Mouse (Mus musculus): Measurements from ENCODE around the gene Scn5a. TPM values are rescaled to one million over a fixed set of nuclear protein-coding genes. Genes with fewer than 3 reads are reported as not detected.

Scn5a gene
- total RNA-seq, 2 experiments from 2014 or later: 1.9 to 3.0 TPM

- DNase-seq (ENCODE audit: low spot score in 2 of 2): no peak
- intact Hi-C loops (cut with DNase I): no loop called here
These were observed 10.1 kb downstream of the Scn5a start for GRCm38 (mm10) chr9:119568732-119569131.

DNA sequence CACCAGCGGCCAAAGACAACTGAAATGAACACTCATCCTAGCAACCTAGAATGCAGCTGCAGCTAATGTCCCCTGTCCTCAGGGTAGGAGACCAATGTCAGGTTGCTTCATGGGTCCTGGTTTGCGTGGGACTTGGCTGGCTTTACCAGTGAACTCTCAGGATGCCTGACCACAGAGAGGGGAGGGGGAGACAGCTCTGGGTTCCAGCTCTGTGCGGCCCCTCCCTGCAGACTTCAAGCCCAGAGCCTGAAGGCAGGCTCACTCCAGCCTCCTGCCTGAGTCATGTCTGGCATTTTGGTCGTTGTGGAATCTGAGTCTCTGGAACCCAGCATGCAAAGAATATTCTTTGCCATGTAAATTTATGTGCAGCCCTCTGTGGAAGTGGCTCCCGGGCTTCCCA is 11.0 kb downstream of the Scn5a start:
- no peak for DNase-seq (ENCODE audit: low spot score in 2 of 2)
- intact Hi-C loops (cut with DNase I): no loop called here

DNA sequence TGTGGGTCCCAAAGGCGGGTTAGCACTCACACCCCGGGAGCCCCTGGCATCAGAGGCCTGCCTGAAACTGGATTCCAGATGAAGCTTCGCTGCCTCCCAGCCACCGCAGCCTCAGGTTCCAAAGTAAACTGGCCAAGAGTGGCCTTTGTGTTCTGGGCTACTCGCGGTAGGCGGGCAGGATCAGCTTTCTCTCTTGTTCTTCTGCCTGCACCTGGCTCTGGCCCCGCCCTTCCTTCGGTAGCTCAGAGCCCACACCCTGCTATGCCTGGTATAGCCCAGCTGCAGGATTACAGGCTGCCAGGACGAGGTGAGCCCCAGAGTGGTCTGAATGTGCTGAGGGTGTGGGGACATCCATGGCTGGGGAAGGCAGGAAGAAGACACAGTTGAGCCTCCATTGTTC is 12.6 kb downstream of the Scn5a start:
- DNase-seq (ENCODE audit: low spot score in 2 of 2): no peak
- intact Hi-C loops (cut with DNase I): no loop called here

- intact Hi-C loops (cut with DNase I): no loop called here
These were observed 14.0 kb downstream of the Scn5a start for GRCm38 (mm10) chr9:119564803-119565202.

GRCm38 (mm10) chr9:119563617-119564016 is 15.2 kb downstream of the Scn5a start:
- DNase-seq (ENCODE audit: low spot score in 2 of 2): no peak
- intact Hi-C loops (cut with DNase I): no loop called here

More at GRCm38 (mm10) chr9:119564803-119565202, 14.0 kb downstream of the Scn5a start:
- DNase-seq (ENCODE audit: low spot score in 2 of 2): peak in 1 of 2 experiments; percentile 41

- intact Hi-C loops (cut with DNase I): no loop called here
- no peak for DNase-seq (ENCODE audit: low spot score in 2 of 2)
These were observed 16.6 kb downstream of the Scn5a start for GRCm38 (mm10) chr9:119562256-119562655.

GRCm38 (mm10) chr9:119561746-119562145 is 17.1 kb downstream of the Scn5a start:
- DNase-seq (ENCODE audit: low spot score in 2 of 2): no peak
- intact Hi-C loops (cut with DNase I): no loop called here

DNA sequence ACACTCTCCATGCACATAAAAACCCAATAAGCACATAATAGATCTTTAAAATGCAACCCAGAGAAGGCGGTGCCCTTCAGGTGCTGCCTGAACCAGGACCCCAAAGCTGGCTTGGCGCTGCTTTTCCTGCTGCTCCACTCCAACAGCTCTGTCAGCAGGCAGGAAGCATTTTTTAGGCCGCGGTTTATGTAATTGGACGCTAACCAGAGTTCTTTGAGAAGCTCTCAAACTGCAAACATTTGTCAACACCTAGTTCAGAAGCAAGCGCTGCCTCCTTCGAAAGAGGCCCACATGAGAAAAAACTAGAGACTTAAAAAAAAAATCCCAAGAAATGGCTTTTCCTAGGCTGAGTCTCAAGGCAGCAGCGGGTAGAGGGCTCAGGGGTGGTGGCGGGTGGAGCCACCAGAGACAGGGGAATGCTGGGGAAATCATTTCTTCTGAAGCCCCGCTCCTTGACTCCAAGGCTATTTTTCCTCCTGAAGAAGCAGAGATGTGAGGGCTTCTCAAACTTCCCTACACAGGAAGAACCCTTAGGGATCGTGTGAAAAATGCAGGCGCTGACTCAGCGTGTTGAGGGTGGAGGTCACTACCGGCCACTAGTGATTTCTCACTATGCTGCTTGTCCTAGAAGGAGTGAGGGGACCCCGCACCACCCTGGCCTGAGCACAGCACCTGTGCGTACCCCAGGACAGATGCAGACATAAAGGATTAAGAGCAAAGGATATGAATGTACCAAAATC is 19.1 kb downstream of the Scn5a start:
- peak in 1 of 2 experiments; percentile 46 for DNase-seq (ENCODE audit: low spot score in 2 of 2)
- intact Hi-C loops (cut with DNase I): no loop called here

DNA sequence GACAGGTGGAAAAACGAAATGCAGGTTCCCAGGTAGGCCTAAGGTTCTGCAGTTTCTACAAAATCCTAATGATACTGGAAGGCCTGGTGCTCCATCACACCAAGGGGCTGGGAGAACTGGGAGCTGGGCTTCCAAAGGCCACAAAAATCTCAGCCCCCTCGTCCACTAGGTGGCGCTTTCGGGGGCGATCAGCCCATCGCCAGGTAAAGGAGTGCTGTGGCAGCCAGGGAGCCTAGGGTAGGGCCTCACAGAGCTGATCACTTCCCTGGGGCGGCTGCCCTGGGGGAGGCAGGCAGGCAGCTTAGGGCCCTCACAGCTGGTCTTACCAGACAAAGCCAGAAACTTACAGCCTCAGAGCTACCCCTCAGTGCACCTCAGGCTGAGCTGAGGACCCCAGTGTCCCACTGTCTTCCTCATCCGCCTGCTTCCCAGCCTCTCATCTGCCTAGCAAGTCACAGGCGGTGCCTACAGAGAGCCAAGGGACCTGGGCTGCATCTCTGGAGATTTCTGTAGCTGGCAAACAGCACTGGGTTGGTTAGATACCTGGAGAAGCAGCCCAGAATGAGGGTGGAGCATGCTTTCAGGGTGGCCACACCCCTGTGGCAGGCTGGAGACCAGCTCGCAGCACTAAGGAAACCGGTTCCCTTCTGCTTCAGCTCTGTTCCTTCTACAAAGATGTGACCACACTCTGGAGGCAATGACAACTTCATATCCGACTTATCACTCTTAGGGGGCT is 20.5 kb downstream of the Scn5a start:
- DNase-seq (ENCODE audit: low spot score in 2 of 2): peak in 1 of 2 experiments; percentile 42
- intact Hi-C loops (cut with DNase I): no loop called here

GRCm38 (mm10) chr9:119556043-119556442 is 22.8 kb downstream of the Scn5a start:
- intact Hi-C loops (cut with DNase I): no loop called here
- DNase-seq (ENCODE audit: low spot score in 2 of 2): peak in 1 of 2 experiments; percentile 57

DNA sequence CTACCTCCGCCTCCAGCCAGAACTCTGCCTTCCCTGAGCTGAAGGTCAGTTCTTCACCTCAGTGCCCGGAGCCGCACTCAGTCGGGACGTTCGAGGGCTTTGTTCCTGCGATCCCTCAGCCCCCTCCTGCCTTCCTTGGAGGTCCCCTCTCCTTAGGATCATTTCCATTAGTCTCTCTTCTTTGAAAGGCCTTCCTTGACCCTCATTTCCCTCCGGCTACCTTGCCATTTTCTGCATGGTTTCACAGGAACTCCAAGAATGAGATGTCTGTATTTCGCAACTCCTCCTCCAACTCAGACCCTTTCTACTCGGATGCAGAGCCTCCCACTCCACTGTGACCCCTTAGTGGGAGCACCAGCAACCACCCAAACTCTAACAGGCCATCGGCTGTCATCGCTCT is 31.3 kb downstream of the Scn5a start:
- intact Hi-C loops (cut with DNase I): no loop called here
- no peak for DNase-seq (ENCODE audit: low spot score in 2 of 2)

DNA sequence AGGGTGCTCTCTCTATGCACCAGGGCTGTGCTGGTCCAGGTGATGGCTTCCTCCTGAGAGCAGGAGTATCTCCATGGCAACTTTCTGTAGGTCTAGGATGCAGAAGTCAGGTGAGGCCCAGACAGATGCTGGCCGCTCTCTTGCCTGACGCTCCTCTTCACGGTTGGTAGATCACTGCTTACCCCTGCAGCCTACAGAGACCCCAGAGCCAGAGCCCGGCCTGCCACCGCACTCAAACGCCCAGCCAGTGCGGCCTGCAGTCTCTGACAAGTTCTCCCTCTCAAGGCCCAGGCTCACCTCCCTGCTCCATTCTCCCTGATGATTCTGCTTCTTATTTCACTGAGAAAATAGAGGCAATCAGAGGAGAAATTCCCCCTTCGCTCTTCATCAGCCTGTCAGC is 31.7 kb downstream of the Scn5a start:
- intact Hi-C loops (cut with DNase I): no loop called here
- DNase-seq (ENCODE audit: low spot score in 2 of 2): no peak

- intact Hi-C loops (cut with DNase I): no loop called here
- no peak for DNase-seq (ENCODE audit: low spot score in 2 of 2)
These were observed 38.1 kb downstream of the Scn5a start for GRCm38 (mm10) chr9:119540726-119541125.

DNA sequence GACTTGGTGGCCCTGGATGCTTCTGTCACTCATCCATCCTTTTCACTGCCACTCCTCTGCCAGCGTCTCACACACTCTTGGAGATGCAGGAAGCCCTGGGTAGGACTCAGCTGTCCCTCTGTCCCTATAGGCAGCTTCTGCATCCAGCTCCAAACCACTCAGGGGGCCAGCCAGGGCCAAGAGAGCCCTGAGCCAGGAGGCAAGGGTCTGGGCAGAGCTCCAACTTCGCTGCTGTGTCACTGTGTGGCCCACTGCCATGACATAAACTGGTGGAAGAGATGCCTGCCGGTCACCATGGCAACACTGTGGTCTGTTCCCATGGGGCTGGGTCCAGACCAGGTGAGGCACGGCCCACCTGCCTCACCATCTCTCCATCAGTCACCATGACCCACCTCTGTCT is 41.0 kb downstream of the Scn5a start:
- no peak for DNase-seq (ENCODE audit: low spot score in 2 of 2)

GRCm38 (mm10) chr9:119531684-119532417 is 47.0 kb downstream of the Scn5a start:
- intact Hi-C loops (cut with DNase I): no loop called here
- no peak for DNase-seq (ENCODE audit: low spot score in 2 of 2)

More for the DNA sequence above, 41.0 kb downstream of the Scn5a start:
- intact Hi-C loops (cut with DNase I): no loop called here

DNA sequence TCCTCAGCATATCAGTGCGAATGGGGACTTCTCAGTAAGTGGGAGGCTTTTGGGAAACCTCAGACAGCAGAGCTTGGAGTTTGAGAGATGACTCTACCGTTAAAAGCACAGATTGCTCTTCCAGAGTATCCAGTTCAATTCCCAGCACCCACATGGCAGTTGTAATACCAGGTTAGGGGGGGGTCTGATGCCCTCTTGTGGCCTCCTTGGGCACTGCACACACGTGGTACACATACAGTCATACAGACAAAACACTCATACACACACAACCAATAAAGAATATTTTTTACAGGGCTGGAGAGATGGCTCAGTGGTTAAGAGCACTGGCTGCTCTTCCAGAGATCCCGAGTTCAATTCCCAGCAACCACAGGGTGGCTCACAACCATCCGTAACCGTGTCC is 54.3 kb downstream of the Scn5a start:
- intact Hi-C loops (cut with DNase I): no loop called here
- DNase-seq (ENCODE audit: low spot score in 2 of 2): no peak

- intact Hi-C loops (cut with DNase I): no loop called here
- no peak for DNase-seq (ENCODE audit: low spot score in 2 of 2)
These were observed 55.5 kb downstream of the Scn5a start for GRCm38 (mm10) chr9:119523301-119523700.

GRCm38 (mm10) chr9:119519116-119519515 is 59.7 kb downstream of the Scn5a start:
- intact Hi-C loops (cut with DNase I): no loop called here
- DNase-seq (ENCODE audit: low spot score in 2 of 2): peak; percentile 30 to 41

- intact Hi-C loops (cut with DNase I): no loop called here
- DNase-seq (ENCODE audit: low spot score in 2 of 2): no peak
These were observed 60.6 kb downstream of the Scn5a start for GRCm38 (mm10) chr9:119518177-119518576.

GRCm38 (mm10) chr9:119517467-119517866 is 61.3 kb downstream of the Scn5a start:
- intact Hi-C loops (cut with DNase I): no loop called here
- DNase-seq (ENCODE audit: low spot score in 2 of 2): no peak
